Mouse (Mus musculus): Measurements from ENCODE around the gene Dcun1d3.

DNA sequence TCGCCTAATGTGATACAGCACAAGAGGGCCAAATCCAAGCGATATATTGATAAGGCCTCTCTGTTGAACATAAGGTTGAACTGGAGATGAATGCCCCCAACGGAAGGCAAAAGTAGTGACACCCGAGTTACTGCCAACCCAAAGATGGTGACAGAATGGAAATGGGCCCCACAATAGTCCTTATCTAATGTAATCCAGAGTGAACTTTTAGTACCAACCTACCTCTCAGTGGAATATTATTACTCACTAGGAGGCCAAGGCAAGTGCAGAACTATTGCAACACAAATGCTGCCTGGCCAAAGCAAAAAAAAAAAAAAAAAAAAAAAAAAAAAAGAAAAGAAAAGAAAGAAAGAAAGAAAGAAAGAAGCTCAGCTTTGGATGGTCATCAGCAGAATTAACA, 3.4 kb downstream of the Dcun1d3 start:
- no peak for TF ChIP-seq CTCF (IDR thresholded peaks at IDR 0.05; ENCODE audit: low read depth, low read length)
- TF ChIP-seq POLR2A (IDR thresholded peaks at IDR 0.05; ENCODE audit: borderline replicate concordance, low read depth, low read length) = no peak
